Mouse (Mus musculus) heart, postnatal 0 days (tissue): ENCODE data around the gene Qrich1. TPM values are rescaled to one million over a fixed set of nuclear protein-coding genes. Genes with fewer than 3 reads are reported as not detected.

ENCODE experiments used
- ATAC-seq: fragments of 200-750 bp; cut with Nextera tagmentation; 2 replicates; pipeline ENCODE4 v1.8.0; 2017; ENCODE audit warnings: low read depth, moderate number of reproducible peaks, moderate library complexity; ENCODE audit not compliant: insufficient read depth
- DNase-seq: peaks from one replicate; pipeline ENCODE4 v3.0.0-alpha.2; 2016; ENCODE audit warnings: low spot score
- H3K27ac ChIP-seq: fragments of 300-500 bp; sonication (generic); 2 replicates; pipeline ENCODE4 v1.5.1; 2014; ENCODE audit warnings: low read depth, mild to moderate bottlenecking
- H3K27me3 ChIP-seq: fragments of 300-500 bp; sonication (generic); 2 replicates; pipeline ENCODE4 v1.6.1; 2014; ENCODE audit warnings: low read length, mixed read lengths; ENCODE audit not compliant: control insufficient read depth, insufficient read depth
- H3K36me3 ChIP-seq: fragments of 300-500 bp; sonication (generic); replicated peaks from 2 replicates; pipeline ENCODE4 v1.6.1; 2014; ENCODE audit warnings: low read length, mixed read lengths; ENCODE audit not compliant: control insufficient read depth, insufficient read depth
- H3K4me1 ChIP-seq: fragments of 300-500 bp; sonication (generic); 2 replicates; pipeline ENCODE4 v1.6.1; 2014; ENCODE audit warnings: antibody characterized with exemption; ENCODE audit not compliant: control insufficient read depth, insufficient read depth
- H3K4me2 ChIP-seq: fragments of 300-500 bp; sonication (generic); 2 replicates; pipeline ENCODE4 v1.6.1; 2014; ENCODE audit warnings: low read depth, mild to moderate bottlenecking, low read length, moderate library complexity
- H3K4me3 ChIP-seq: fragments of 300-500 bp; sonication (generic); 2 replicates; pipeline ENCODE4 v1.5.1; 2014; ENCODE audit warnings: low read depth, low read length
- H3K9ac ChIP-seq: fragments of 300-500 bp; sonication (generic); replicated peaks from 2 replicates; pipeline ENCODE4 v1.6.1; 2014; ENCODE audit warnings: low read depth, low read length, mixed read lengths
- H3K9me3 ChIP-seq: fragments of 300-500 bp; sonication (generic); replicated peaks from 2 replicates; pipeline ENCODE4 v1.6.1; 2016; ENCODE audit warnings: low read length; ENCODE audit not compliant: control insufficient read depth
- CTCF ChIP-seq: IDR thresholded peaks from 2 replicates; pipeline ENCODE4 v1.5.1; 2016; ENCODE audit warnings: antibody characterized with exemption, control low read depth, low read depth
- EP300 ChIP-seq: IDR thresholded peaks from 2 replicates; pipeline ENCODE4 v1.6.1; 2016; ENCODE audit warnings: antibody characterized with exemption, low read depth
- WGBS: fragments of 180-500 bp; shearing (Covaris S2); extraction: QIAGEN DNeasy Blood & Tissue Kit; methylation state at CpG from one replicate; pipeline ENCODE4 v1.1.7; 2014; 5-methylcytosine and 5-hydroxymethylcytosine counted together
- polyA plus RNA-seq: library from polyadenylated mRNA; unstranded; fragments of >200 nt; fragmentation: Nextera tagmentation; extraction: Ambion mirVana; gene quantifications from 2 replicates; pipeline ENCODE4 v1.2.1, GENCODE M21; 2015
- total RNA-seq: library from RNA; depleted of rRNA; stranded (reverse); fragments of >200 nt; gene quantifications from 2 replicates; pipeline ENCODE4 v1.2.3, GENCODE M21; 2014; ENCODE audit warnings: low replicate concordance

Gene Qrich1
- total and polyA plus RNA-seq, 2 experiments from 2014 or later, result 55.4 to 154 TPM

GRCm38 (mm10) chr9:108569381-108570206 is 53.0 kb downstream of the Qrich1 start, which contains the start of gene Dalrd3:
Gene Dalrd3 (plus strand): TSS chr9:108569886.
- H3K27ac ChIP-seq, result peak within 1 kb of the TSS; percentile 95
- H3K27me3 ChIP-seq, result no peaks in the 10 kb centered on the region
- H3K4me2 ChIP-seq, result peak within 1 kb of the TSS; percentile 97
- peaks cover 34% of the 10 kb centered on the region for H3K4me1 ChIP-seq
- peak within 1 kb of the TSS; percentile 55 for H3K9ac ChIP-seq
- H3K36me3 ChIP-seq, result peaks cover 40% of the 10 kb centered on the region
- DNase-seq (peak; percentile 95), ATAC-seq (peak; percentile 58)
- WGBS, result 6% methylated on average over 42 of the region's 42 CpGs
- H3K9me3 ChIP-seq, result no peaks in the 10 kb centered on the region
- TF ChIP-seq CTCF, result no peak
- TF ChIP-seq EP300, result no peak
- peak within 1 kb of the TSS; percentile 68 for H3K4me3 ChIP-seq

DNA sequence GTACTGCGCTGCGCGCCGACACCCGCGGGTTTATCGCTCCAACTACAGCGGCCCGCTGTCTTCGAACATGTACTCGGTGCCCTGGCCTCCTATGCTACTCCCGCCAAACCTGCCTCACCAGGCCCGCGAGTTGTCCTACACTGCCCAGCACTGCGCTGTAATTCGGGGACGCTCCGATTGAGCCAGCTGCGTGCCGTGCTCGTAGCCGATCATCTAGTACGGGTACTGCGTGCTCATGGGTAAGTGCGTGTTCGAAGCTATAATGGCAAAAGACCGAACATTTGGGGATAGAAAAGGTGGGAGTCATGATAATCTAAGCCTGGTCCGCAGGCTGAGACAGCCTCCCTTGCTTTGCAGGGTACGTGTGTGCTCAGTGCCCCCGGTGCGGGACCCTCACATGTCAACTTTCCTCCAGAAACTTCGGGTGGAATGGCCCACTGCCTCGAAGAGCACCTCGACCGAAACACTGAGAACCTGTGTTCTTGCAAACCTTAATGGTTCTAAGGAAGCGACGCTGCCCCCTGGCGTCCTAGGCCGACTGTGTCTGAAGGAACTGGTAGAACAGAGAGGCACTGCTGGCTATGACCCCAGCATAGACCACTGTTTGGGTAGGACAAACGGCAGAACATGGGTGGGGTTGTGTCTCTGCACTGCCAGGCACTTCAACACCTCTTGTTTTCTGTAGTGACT is 53.7 kb downstream of the Qrich1 start:
- H3K9me3 ChIP-seq, result no peaks in the 10 kb centered on the region
- no peak for DNase-seq
- ATAC-seq, result no peak
- no peak for TF ChIP-seq EP300
- TF ChIP-seq CTCF, result peak; percentile 61
- peak overlapping the region; percentile 5 for H3K27ac ChIP-seq
- H3K9ac ChIP-seq, result peak overlapping the region; percentile 55
- WGBS, result 1% methylated on average over 40 of the region's 40 CpGs
- peak overlapping the region; percentile 97 for H3K4me2 ChIP-seq
- peak overlapping the region; percentile 68 for H3K4me3 ChIP-seq
- H3K27me3 ChIP-seq, result no peaks in the 10 kb centered on the region
- peaks cover 34% of the 10 kb centered on the region for H3K36me3 ChIP-seq
- H3K4me1 ChIP-seq, result peaks cover 34% of the 10 kb centered on the region

GRCm38 (mm10) chr9:108571401-108571973 is 54.9 kb downstream of the Qrich1 start:
- DNase-seq, result no peak
- TF ChIP-seq CTCF (no peak), EP300 (no peak)
- H3K4me3 ChIP-seq, result no peak overlapping the region
- H3K27me3 ChIP-seq, result no peaks in the 10 kb centered on the region
- no peak for ATAC-seq
- H3K9me3 ChIP-seq, result no peaks in the 10 kb centered on the region
- H3K27ac ChIP-seq, result no peak overlapping the region
- H3K4me1 ChIP-seq, result peaks cover 28% of the 10 kb centered on the region
- WGBS, result 93% methylated on average over 16 of the region's 16 CpGs
- peaks cover 37% of the 10 kb centered on the region for H3K36me3 ChIP-seq
- no peak overlapping the region for H3K4me2 ChIP-seq
- no peak overlapping the region for H3K9ac ChIP-seq

DNA sequence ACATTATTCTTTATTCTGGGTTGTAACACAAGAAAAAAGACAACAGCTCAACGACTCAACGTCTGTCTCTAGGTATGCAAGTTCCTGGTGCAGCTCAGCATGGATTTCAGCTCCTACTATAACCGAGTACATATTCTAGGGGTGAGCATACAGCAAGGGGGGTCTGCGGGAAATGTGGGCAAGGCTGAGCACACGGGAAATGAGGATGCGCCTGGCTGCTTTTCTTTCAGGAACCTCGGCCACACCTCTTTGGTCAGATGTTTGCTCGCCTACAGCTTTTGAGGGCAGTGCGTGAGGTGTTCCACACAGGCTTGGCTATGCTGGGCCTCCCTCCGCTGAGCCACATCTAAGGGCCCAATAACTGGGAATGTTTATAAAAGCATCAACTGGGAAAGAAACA is 55.7 kb downstream of the Qrich1 start:
- H3K4me1 ChIP-seq, result peaks cover 28% of the 10 kb centered on the region
- no peaks in the 10 kb centered on the region for H3K9me3 ChIP-seq

GRCm38 (mm10) chr9:108573774-108574690 is 57.4 kb downstream of the Qrich1 start:
- TF ChIP-seq EP300 (no peak), CTCF (peak; percentile 67)
- Histone ChIP-seq H3K36me3 (peaks cover 37% of the 10 kb centered on the region), H3K9me3 (no peaks in the 10 kb centered on the region), H3K4me2 (no peak overlapping the region), H3K4me3 (no peak overlapping the region), H3K9ac (no peak overlapping the region), H3K27me3 (no peaks in the 10 kb centered on the region), H3K27ac (no peak overlapping the region), H3K4me1 (peaks cover 20% of the 10 kb centered on the region)
- ATAC-seq, result no peak
- DNase-seq, result peak; percentile 45
- WGBS, result 48% methylated on average over 26 of the region's 26 CpGs

More for the DNA sequence above, 55.7 kb downstream of the Qrich1 start:
- H3K36me3 ChIP-seq, result peaks cover 37% of the 10 kb centered on the region
- no peaks in the 10 kb centered on the region for H3K27me3 ChIP-seq
- H3K27ac ChIP-seq, result no peak overlapping the region
- DNase-seq (no peak), ATAC-seq (no peak)
- no peak overlapping the region for H3K4me2 ChIP-seq
- H3K9ac ChIP-seq, result no peak overlapping the region
- TF ChIP-seq CTCF, result no peak
- TF ChIP-seq EP300, result no peak
- H3K4me3 ChIP-seq, result no peak overlapping the region
- 85% methylated on average over 10 of the region's 10 CpGs for WGBS
